Mouse (Mus musculus): Measurements from ENCODE around the gene Tex36.

The Tex36 gene

DNA sequence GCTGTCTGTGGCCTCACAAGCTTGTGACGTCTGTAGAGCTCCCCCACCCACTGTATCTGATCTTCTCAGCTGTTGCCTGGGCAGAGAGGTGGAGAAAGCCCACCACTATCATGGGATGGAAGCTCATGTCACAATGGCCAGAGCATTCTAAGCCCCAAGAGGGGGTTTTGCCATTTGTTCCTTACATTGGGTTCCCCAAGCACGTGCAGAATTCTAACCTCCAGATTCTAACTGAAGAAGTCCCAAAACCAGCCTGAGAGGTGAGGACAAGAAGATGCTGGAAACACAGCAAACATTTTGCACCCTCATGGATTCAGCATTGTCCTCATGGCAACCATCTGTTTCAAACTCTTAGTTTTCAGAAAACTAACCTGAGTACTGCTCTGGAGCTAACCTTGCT, at the start of gene Tex36:
Gene Tex36 (minus strand): TSS at position 101 of the 400 bp plus-strand sequence.
- no peak for DNase-seq

DNA sequence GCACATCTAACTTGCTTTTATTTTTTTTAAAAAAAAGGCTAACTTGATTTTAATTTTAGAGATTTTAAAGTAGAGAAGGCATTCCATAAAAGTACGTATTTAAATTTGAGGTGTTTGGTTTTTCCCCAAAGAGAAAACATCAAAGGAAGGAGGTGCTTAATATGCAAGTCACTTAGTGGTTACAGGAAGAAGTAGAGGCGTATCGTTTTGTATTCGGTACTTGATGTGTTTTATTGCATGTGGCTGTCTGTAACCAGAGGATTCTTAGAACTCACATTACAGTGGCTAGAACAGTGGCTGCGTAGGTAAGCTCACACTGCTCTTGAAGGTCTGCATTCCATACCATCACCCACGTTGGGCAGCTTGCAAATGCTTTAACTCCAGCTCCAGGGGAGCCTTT, 43.8 kb upstream of the Tex36 start:
- no peak for DNase-seq

DNA sequence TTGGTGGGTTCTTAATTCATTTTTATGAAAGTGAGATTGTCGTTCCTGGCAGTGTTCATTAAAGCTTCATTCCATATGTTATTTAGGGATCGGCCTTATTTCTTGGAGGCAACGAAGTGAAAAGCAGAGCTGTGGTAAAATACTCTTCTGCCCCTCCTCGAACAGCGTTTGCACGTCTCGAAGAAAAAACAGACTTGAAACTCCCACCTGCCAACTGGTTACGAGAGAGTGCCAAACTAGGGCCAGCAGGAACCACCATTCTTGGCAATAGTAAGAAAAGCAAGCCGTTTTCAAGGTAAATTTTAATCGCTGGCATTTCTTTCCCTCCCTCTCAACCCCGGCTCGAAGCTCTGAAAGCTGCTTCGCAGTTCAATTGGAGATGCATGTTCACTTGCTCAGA, 36.9 kb upstream of the Tex36 start:
- no peak for DNase-seq

- DNase-seq = peak; percentile 21
Observed at GRCm38 (mm10) chr7:133638306-133638705, 36.3 kb upstream of the Tex36 start.

GRCm38 (mm10) chr7:133637361-133638305, 35.7 kb upstream of the Tex36 start, which contains the start of gene Edrf1:
Edrf1 (plus strand) TSS chr7:133637543.
- DNase-seq = peak; percentile 94

DNA sequence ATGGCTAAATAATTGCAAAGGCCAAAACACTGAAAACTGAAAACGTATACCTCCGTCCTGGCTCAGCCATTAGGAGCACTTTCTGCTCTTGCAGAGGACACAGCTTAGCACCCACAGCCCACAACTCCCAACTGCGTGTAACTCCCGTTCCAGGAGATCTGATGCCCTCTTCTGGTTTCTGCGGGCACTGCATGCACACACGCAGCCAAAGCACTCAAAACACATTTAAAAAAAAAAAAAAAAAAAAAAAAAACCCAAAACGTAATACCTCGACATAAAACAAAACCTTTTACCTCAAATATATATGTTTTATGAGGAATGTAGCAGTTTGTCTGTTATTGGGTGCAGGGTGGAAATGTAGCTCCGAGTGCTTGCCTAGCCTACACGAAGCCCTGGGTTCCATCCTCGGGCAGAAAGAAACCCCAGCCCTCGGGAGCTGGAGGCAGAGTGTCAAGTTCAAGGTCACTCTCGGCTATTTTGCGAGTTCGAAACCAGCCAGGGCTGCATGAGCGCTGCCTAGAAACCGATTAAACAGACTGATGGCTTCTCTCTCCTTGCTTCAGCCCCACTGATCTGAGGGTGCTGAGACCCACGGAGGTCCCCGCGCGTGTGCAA, 34.9 kb upstream of the Tex36 start:
- DNase-seq = peak; percentile 93

- no peak for DNase-seq
Observed at GRCm38 (mm10) chr7:133634932-133635650, 33.1 kb upstream of the Tex36 start.

GRCm38 (mm10) chr7:133632476-133632875, 30.5 kb upstream of the Tex36 start:
- peak; percentile 55 for DNase-seq

DNA sequence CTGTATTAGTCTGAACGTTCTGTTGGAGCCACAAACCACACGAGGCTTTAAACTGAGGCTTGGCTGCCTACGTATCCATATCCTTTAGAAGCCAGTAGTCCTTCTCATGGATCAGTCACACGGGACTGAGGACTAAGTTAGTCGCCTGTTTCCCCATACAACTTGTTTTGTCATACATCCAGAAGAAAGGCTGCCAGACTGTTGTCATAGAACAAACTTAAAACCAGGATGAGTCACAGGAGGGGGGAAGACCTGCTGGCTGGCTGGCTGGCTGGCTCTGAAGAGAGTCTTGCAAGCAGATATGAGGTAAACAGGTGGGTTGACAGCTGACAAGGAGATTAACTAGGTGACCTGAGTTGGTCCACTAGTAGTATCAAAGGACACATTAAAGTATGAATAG, 28.9 kb upstream of the Tex36 start:
- no peak for DNase-seq

DNA sequence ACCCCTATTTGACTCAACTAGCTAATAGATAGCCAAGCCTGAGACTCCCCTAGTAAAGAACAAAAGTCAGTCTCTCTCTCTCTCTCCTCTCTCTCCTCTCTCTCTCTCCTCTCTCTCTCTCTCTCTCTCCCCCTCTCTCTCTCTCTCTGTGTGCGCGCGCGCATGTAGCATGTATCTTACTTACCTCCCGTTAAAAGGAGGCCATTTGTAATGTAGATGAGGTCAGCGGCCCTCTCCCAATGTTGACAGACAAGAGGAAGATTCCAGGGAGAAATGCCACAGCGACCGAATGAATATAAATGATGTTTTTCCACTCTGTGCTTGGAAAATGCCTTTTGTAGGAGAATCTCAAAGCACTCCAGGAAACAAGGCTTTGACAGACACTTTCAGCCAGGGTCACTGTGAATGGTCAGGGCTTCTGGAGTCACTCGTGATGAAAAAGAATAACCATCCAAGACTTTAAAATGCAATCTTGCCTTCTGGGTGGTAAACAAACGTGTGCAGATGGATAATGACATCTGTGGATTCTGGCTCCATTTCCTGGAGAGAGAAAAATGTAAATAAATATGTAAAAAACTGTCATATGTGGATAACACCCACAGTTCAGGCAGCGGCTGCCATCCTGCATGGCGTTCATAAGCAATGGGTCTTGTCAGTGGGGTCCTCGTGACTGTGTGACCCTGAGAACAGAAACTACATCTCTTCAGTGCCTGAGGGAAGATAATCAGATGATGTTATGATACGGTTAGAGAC, 25.4 kb upstream of the Tex36 start:
- DNase-seq = no peak

- DNase-seq = no peak
Observed at GRCm38 (mm10) chr7:133623226-133623625, 21.3 kb upstream of the Tex36 start.

- DNase-seq = no peak
Observed at GRCm38 (mm10) chr7:133620721-133621120, 18.8 kb upstream of the Tex36 start.

GRCm38 (mm10) chr7:133612981-133613380, 11.0 kb upstream of the Tex36 start:
- DNase-seq = peak; percentile 37

- DNase-seq = peak; percentile 67
Observed at GRCm38 (mm10) chr7:133609585-133609984, 7.6 kb upstream of the Tex36 start.

DNA sequence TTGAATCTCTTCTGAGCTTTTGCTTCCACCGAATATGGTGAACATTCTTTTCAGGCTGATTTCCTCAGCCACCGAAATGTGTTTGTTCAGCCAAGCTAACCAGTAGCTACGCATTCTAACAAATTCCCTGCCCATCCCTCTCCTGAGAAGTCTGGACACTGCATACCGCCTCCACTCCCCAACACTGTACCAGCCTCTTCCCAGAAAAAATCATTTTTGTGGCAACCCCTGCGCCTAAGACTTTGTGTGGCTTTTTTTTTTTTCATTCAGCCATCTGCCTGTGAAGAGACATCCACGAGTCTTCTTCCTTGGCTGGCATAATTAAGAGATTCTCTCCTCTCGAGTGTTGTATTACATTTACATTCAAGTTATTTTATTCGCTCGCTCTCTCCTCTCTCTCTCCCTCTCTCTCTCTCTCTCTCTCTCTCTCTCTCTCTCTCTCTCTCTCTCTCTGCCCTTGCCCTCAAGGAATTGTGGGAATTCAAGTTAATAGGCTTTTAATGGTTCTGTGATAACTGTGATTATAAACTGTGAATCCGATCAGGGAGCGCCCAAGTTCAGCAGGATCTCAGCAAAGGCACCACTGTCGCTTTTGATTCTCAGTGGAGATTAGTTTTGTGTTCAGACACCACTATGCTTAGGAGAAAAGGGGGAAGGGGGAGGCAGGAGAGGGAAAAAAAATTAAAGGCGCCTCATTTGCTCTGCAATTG, 6.8 kb upstream of the Tex36 start:
- DNase-seq = no peak

DNA sequence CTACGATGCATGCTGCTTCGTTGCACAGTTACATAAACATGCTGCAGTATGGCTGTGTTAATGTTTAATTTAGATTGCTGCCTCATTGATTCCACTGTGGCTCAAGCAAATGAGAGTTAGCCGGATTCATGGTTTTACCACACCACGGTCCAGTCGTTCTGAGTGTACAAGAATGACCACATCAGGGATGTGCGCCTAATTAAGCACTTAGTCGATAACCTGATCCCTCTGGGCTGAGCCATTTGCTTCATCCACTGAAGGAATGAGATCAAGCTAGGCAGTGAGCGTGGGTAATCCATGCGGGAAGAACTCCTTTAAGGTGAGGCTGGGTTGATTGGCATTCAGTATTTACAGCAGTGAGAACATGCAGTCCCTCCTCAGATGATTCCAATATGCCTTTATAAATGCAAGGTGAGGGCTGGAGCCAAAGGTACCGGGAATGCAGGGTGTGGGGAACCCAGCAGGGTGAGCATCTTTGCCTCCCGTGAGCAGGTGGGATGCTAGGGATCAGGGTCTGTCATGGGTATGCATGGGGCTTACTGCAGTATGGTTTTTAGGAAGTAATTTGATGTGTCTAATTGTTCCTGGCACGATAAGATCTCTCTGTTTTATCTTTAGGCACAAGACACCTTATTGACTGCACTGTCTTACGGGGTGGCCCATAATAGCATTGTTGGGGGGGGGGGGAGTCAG, 6.1 kb upstream of the Tex36 start:
- DNase-seq = no peak

GRCm38 (mm10) chr7:133607331-133607730, 5.4 kb upstream of the Tex36 start:
- DNase-seq = no peak

GRCm38 (mm10) chr7:133604427-133605081, 2.6 kb upstream of the Tex36 start:
- no peak for DNase-seq

DNA sequence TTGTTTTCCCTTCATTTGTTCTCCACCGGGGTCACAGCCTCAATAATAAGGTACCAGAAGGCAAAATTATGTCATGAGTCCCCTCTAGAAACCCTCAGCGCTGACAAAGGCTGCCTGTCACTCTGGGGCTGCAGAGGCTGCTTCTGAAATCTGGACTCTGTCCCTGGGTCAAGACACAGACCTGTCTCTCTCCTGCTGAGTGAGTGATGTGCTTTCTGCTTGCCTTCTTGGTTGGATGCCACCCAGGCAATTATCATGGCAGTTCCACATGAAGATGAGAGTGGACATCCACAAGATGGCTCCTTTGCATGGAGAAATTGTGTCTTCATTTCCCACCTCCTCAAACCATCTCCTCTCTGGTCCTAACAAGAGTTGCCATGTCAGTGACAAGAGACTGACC, 1.2 kb upstream of the Tex36 start:
- DNase-seq = no peak

DNA sequence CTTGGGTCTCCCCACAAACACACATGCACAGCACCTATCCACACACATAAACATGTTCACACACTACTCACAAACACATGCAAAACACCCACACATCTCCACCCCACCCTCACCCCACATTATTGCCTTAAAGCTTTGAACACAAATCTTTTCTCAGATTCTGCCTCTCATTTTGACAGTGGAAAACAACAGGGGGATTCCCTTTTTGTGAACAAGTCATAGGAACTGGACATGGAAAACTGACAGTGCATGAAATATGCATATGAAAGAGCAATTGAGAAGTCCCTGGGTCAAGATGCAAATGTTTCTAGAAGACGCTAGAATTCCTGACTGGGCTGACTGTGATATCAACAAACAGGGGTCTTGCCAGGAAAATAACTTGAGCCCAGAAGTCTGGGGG, 1.4 kb downstream of the Tex36 start:
- no peak for DNase-seq

GRCm38 (mm10) chr7:133591750-133592149, 10.2 kb downstream of the Tex36 start:
- DNase-seq = no peak
